Mouse (Mus musculus): ENCODE measurements around the gene Lyar. TPM values are rescaled to one million over a fixed set of nuclear protein-coding genes. Genes with fewer than 3 reads are reported as not detected.

The Lyar gene
- polyA plus RNA-seq, 1 experiment from 2014 or later: 38.6 TPM

DNA sequence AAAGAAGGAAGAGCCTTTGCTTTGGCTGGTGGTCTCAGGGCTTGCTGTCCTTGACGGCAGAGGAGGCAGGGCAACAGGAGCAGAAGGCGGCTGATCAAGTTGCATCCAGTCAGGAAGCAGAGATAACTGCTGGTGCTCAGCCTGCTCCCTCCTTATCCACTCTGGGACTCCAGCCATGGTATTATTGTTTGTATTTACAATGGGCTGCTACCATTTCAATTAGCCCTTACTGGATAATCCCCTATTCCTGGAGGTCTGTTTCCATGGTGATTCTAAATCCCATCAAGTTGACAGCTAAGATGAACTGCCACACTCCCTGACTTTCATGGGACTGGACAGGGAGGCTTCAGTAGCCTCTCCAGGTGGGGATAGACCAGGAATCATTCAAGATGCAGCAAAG lies 25.3 kb upstream of the Lyar start:
- Histone ChIP-seq H3K27me3 (ENCODE audit: insufficient read depth, low read length) (no peaks in the 10 kb centered on the region), H3K27ac (ENCODE audit: low read depth) (no peak overlapping the region), H3K4me2 (ENCODE audit: low read depth, low read length) (no peak overlapping the region), H3K4me1 (ENCODE audit: insufficient read depth) (no peaks in the 10 kb centered on the region), H3K9me3 (ENCODE audit: low read length) (no peaks in the 10 kb centered on the region), H3K4me3 (ENCODE audit: low read depth, low read length) (no peak overlapping the region), H3K9ac (replicated peaks) (no peak overlapping the region), H3K36me3 (replicated peaks; ENCODE audit: insufficient read depth, low read length) (no peaks in the 10 kb centered on the region)
- DNase-seq (no peak), ATAC-seq (no peak)
- 41% methylated on average over 2 of the region's 2 CpGs for WGBS (ENCODE audit: insufficient replicate concordance)
- TF ChIP-seq EP300 (IDR thresholded peaks at IDR 0.05; ENCODE audit: low read depth): no peak
- no peak for TF ChIP-seq CTCF (IDR thresholded peaks at IDR 0.05; ENCODE audit: low read depth)

DNA sequence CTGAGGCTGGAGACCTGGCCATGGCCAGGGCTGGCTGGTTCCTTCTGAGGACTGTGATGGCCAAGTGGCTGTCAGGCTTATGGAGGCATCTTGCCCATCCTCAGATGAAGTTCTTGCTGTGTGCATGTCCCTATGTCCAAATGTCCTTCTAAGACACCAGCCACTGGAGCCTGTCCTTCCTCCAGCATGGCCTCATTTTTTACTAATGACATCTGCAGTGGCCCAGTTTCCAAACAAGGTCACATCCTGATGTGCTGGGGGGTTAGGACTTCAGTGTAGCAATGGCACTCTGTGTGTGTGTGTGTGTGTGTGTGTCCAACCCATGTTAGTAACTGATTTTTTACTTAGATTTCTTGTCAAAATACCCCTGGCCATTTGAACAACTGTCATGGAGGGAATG lies 24.3 kb upstream of the Lyar start:
- no peaks in the 10 kb centered on the region for H3K27me3 ChIP-seq (ENCODE audit: insufficient read depth, low read length)
- H3K36me3 ChIP-seq (replicated peaks; ENCODE audit: insufficient read depth, low read length): peaks cover 7% of the 10 kb centered on the region
- no peaks in the 10 kb centered on the region for H3K4me1 ChIP-seq (ENCODE audit: insufficient read depth)
- H3K4me2 ChIP-seq (ENCODE audit: low read depth, low read length): no peak overlapping the region
- TF ChIP-seq EP300 (IDR thresholded peaks at IDR 0.05; ENCODE audit: low read depth) (no peak), CTCF (IDR thresholded peaks at IDR 0.05; ENCODE audit: low read depth) (no peak)
- no peak overlapping the region for H3K9ac ChIP-seq (replicated peaks)
- H3K27ac ChIP-seq (ENCODE audit: low read depth): no peak overlapping the region
- H3K4me3 ChIP-seq (ENCODE audit: low read depth, low read length): no peak overlapping the region
- DNase-seq (no peak), ATAC-seq (no peak)
- H3K9me3 ChIP-seq (ENCODE audit: low read length): no peaks in the 10 kb centered on the region

DNA sequence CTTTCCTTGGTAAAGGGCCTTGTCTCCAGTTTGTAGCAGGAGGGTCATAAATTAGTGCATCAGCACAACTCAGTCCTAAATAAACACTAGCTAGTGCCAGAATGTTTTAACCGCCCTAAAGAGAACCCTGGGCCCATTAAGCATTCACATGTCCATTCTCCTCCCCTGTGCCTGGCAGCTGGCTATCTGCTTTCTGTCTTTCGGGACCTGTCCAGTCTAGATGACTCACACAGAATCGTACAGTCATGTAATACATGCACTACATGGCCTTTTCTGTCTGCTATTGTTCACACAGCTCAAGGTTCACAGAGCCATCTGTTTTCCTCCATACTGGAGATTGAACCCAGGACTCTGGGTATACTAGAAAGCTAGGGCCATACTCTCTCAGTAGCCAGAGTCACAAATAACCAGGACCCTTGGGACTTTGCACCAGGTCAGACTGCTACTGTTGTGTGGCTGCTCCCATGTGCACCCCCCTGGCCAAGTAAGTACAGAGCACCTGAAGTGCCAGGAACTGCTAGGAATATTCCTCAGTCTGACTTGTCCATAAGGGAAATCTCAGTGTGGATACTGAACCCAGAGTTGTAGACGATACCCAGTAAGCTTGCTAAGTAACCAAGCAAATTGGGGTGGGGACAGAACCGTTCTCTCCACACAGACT lies 23.3 kb upstream of the Lyar start:
- H3K4me3 ChIP-seq (ENCODE audit: low read depth, low read length): no peak overlapping the region
- no peak overlapping the region for H3K4me2 ChIP-seq (ENCODE audit: low read depth, low read length)
- TF ChIP-seq CTCF (IDR thresholded peaks at IDR 0.05; ENCODE audit: low read depth) (no peak), EP300 (IDR thresholded peaks at IDR 0.05; ENCODE audit: low read depth) (no peak)
- no peak overlapping the region for H3K9ac ChIP-seq (replicated peaks)
- no peaks in the 10 kb centered on the region for H3K9me3 ChIP-seq (ENCODE audit: low read length)
- no peak overlapping the region for H3K27ac ChIP-seq (ENCODE audit: low read depth)
- 67% methylated on average over 5 of the region's 5 CpGs for WGBS (ENCODE audit: insufficient replicate concordance)
- no peak for DNase-seq
- no peak for ATAC-seq
- H3K27me3 ChIP-seq (ENCODE audit: insufficient read depth, low read length): no peaks in the 10 kb centered on the region
- no peaks in the 10 kb centered on the region for H3K4me1 ChIP-seq (ENCODE audit: insufficient read depth)
- peaks cover 10% of the 10 kb centered on the region for H3K36me3 ChIP-seq (replicated peaks; ENCODE audit: insufficient read depth, low read length)

DNA sequence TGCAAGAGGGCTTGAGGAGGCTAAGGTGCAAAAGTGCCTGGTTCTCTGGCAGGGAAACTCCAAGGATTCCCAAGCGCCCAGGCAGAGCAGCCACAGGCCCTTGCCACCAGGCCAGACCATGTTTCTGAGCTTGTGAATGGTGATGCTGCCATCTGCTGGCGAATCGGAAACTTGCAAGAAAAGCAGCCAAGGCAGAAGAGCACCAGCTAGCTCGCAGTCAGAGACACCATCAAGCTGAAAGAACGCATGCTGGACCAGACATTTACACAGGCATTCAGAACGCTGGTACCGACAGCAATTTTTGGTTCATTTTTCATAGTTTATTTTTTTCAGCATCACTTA lies 22.8 kb upstream of the Lyar start:
- ATAC-seq (no peak), DNase-seq (peak; percentile 83)
- TF ChIP-seq CTCF (IDR thresholded peaks at IDR 0.05; ENCODE audit: low read depth) (peak; percentile 86), EP300 (IDR thresholded peaks at IDR 0.05; ENCODE audit: low read depth) (no peak)
- no peak overlapping the region for H3K4me2 ChIP-seq (ENCODE audit: low read depth, low read length)
- H3K36me3 ChIP-seq (replicated peaks; ENCODE audit: insufficient read depth, low read length): peaks cover 10% of the 10 kb centered on the region
- no peak overlapping the region for H3K27ac ChIP-seq (ENCODE audit: low read depth)
- no peaks in the 10 kb centered on the region for H3K27me3 ChIP-seq (ENCODE audit: insufficient read depth, low read length)
- WGBS (ENCODE audit: insufficient replicate concordance): 20% methylated on average over 7 of the region's 7 CpGs
- no peaks in the 10 kb centered on the region for H3K4me1 ChIP-seq (ENCODE audit: insufficient read depth)
- no peaks in the 10 kb centered on the region for H3K9me3 ChIP-seq (ENCODE audit: low read length)
- H3K9ac ChIP-seq (replicated peaks): no peak overlapping the region
- no peak overlapping the region for H3K4me3 ChIP-seq (ENCODE audit: low read depth, low read length)

DNA sequence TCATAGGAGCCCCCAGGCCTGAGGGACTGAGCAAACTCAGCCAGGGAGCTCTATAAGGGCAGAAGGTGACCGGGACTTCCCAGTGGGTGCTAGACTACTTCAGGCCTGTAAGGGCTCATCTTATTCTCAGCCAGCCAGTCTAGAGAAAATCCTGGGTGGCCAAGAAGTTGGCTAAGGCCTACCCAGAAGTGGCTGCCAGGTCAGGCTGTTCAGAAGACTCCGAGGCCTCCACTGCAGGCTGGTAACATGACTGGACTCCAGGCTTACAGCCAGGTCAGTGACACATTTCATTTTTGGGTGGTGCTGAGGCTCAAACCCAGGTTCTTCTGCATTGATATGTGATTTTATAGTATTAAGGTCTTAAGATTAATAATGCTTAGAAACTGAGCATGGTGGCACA lies 20.6 kb upstream of the Lyar start:
- H3K4me3 ChIP-seq (ENCODE audit: low read depth, low read length): no peak overlapping the region
- H3K4me1 ChIP-seq (ENCODE audit: insufficient read depth): no peaks in the 10 kb centered on the region
- 85% methylated on average over 2 of the region's 2 CpGs for WGBS (ENCODE audit: insufficient replicate concordance)
- no peak overlapping the region for H3K4me2 ChIP-seq (ENCODE audit: low read depth, low read length)
- H3K36me3 ChIP-seq (replicated peaks; ENCODE audit: insufficient read depth, low read length): peaks cover 23% of the 10 kb centered on the region
- no peak for TF ChIP-seq EP300 (IDR thresholded peaks at IDR 0.05; ENCODE audit: low read depth)
- TF ChIP-seq CTCF (IDR thresholded peaks at IDR 0.05; ENCODE audit: low read depth): no peak
- no peak overlapping the region for H3K9ac ChIP-seq (replicated peaks)
- DNase-seq (no peak), ATAC-seq (no peak)
- H3K27ac ChIP-seq (ENCODE audit: low read depth): no peak overlapping the region
- H3K9me3 ChIP-seq (ENCODE audit: low read length): no peaks in the 10 kb centered on the region
- H3K27me3 ChIP-seq (ENCODE audit: insufficient read depth, low read length): no peaks in the 10 kb centered on the region

DNA sequence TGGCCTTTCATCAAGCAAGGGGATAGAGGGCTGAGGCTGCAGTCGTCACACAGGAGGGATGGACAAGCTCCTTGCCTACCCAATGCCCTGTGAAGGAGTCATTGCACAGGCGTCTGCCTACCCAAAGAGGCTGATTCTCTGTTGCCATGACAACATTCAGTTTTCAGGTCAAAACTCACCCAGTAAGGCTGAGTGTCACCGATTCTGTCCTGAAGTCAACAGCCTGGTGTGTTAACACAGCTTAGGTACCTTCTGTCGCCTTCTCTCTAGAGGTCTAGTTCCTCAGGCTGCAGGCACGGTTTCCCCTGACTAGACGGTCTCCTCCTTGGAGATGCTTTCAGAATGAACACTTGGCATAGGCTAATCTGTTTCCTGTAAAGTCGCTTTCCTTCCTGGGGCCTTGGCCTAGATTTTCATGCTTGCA lies 15.0 kb upstream of the Lyar start:
- Histone ChIP-seq H3K4me3 (ENCODE audit: low read depth, low read length) (no peak overlapping the region), H3K36me3 (replicated peaks; ENCODE audit: insufficient read depth, low read length) (peaks cover 23% of the 10 kb centered on the region), H3K4me2 (ENCODE audit: low read depth, low read length) (no peak overlapping the region), H3K27me3 (ENCODE audit: insufficient read depth, low read length) (no peaks in the 10 kb centered on the region), H3K9me3 (ENCODE audit: low read length) (no peaks in the 10 kb centered on the region), H3K9ac (replicated peaks) (no peak overlapping the region), H3K27ac (ENCODE audit: low read depth) (no peak overlapping the region), H3K4me1 (ENCODE audit: insufficient read depth) (peaks cover 8% of the 10 kb centered on the region)
- TF ChIP-seq EP300 (IDR thresholded peaks at IDR 0.05; ENCODE audit: low read depth): no peak
- no peak for TF ChIP-seq CTCF (IDR thresholded peaks at IDR 0.05; ENCODE audit: low read depth)
- no peak for DNase-seq
- peak; percentile 38; the same call in 1 of the 2 replicates for ATAC-seq
- WGBS (ENCODE audit: insufficient replicate concordance): 64% methylated on average over 7 of the region's 7 CpGs

DNA sequence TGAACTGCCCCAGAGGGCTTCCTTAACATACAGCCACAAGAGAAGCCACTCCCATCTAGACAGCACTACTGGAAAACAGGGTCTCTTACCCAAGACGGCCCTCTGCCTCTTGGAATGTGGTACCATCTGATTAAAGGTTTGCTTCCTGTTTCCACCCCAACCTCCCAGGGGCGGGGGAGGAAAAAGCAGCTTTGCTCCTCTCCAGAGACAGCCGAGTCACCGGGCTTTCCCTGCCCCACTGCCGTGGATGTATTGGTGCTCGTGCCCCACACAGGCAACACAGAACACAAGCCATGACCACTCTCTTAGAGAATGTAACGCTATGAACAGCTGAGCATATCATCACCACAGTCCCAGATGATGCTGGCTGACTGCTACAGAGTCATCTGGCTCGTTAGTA lies 11.3 kb upstream of the Lyar start:
- Histone ChIP-seq H3K9ac (replicated peaks) (no peak overlapping the region), H3K4me2 (ENCODE audit: low read depth, low read length) (no peak overlapping the region), H3K4me3 (ENCODE audit: low read depth, low read length) (no peak overlapping the region), H3K27me3 (ENCODE audit: insufficient read depth, low read length) (no peaks in the 10 kb centered on the region), H3K4me1 (ENCODE audit: insufficient read depth) (peaks cover 8% of the 10 kb centered on the region), H3K9me3 (ENCODE audit: low read length) (no peaks in the 10 kb centered on the region), H3K27ac (ENCODE audit: low read depth) (no peak overlapping the region), H3K36me3 (replicated peaks; ENCODE audit: insufficient read depth, low read length) (peaks cover 21% of the 10 kb centered on the region)
- no peak for ATAC-seq
- no peak for TF ChIP-seq CTCF (IDR thresholded peaks at IDR 0.05; ENCODE audit: low read depth)
- TF ChIP-seq EP300 (IDR thresholded peaks at IDR 0.05; ENCODE audit: low read depth): no peak
- WGBS (ENCODE audit: insufficient replicate concordance): 41% methylated on average over 8 of the region's 8 CpGs
- no peak for DNase-seq

Data from liver, postnatal 0 days (tissue).